Mouse (Mus musculus) MEL (cell line): Measurements from ENCODE around the gene Acp4. TPM values are rescaled to one million over a fixed set of nuclear protein-coding genes. Genes with fewer than 3 reads are reported as not detected.

Experiments
- DNase-seq: peaks from one replicate; pipeline ENCODE4 v3.0.0; 2011; ENCODE audit warnings: low read depth, low spot score
- H3K27ac ChIP-seq: 2 replicates; pipeline ENCODE4 v1.5.1; 2012; ENCODE audit warnings: low read depth, mild to moderate bottlenecking, control low read depth, low read length, moderate library complexity; ENCODE audit not compliant: control insufficient read depth
- H3K27me3 ChIP-seq, 2 experiments: fragments of 150-350 bp in 1 of 2; sonication (generic) in 1 of 2; 2 replicates each; pipeline ENCODE4 v1.6.1; 2012; ENCODE audit warnings: low read length in 2 of 2, mild to moderate bottlenecking in 2 of 2, improper control_type of control experiment in 1 of 2, moderate library complexity in 1 of 2; ENCODE audit not compliant: insufficient read depth in 2 of 2, control insufficient read depth in 1 of 2
- H3K36me3 ChIP-seq, 2 experiments: 2 replicates each; pipeline ENCODE4 v1.6.1; 2012 to 2014; ENCODE audit warnings: low read length in 2 of 2, improper control_type of control experiment in 1 of 2, inconsistent platforms in 1 of 2, mild to moderate bottlenecking in 1 of 2; ENCODE audit not compliant: insufficient read depth in 2 of 2, control insufficient read depth in 1 of 2
- H3K4me1 ChIP-seq, 2 experiments: fragments of 150-350 bp in 1 of 2; sonication (generic) in 1 of 2; 2 replicates each; pipeline ENCODE4 v1.6.1; 2012; ENCODE audit warnings: low read length in 2 of 2, improper control_type of control experiment in 1 of 2, mild to moderate bottlenecking in 1 of 2; ENCODE audit not compliant: insufficient read depth in 2 of 2, control insufficient read depth in 1 of 2
- H3K4me3 ChIP-seq, 2 experiments: fragments of 150-350 bp in 1 of 2; sonication (generic) in 1 of 2; 2 replicates each; pipeline ENCODE4 v1.5.1; 2012; ENCODE audit warnings: low read depth in 2 of 2, low read length in 2 of 2, mild to moderate bottlenecking in 2 of 2, moderate library complexity in 2 of 2, control low read depth in 1 of 2, improper control_type of control experiment in 1 of 2; ENCODE audit not compliant: control insufficient read depth in 1 of 2, insufficient read depth in 1 of 2
- H3K79me2 ChIP-seq: 2 replicates; pipeline ENCODE4 v1.6.1; 2012; ENCODE audit warnings: mild to moderate bottlenecking, low read length, moderate library complexity; ENCODE audit not compliant: control insufficient read depth, poor library complexity, insufficient read depth
- H3K9ac ChIP-seq: 2 replicates; pipeline ENCODE4 v1.6.1; 2012; ENCODE audit warnings: low read depth, mild to moderate bottlenecking, control low read depth, low read length, moderate library complexity; ENCODE audit not compliant: control insufficient read depth, poor library complexity, severe bottlenecking
- H3K9me3 ChIP-seq: fragments of 150-350 bp; sonication (generic); replicated peaks from 2 replicates; pipeline ENCODE4 v1.6.1; 2012; ENCODE audit warnings: mild to moderate bottlenecking, low read length, improper control_type of control experiment, moderate library complexity; ENCODE audit not compliant: insufficient read depth
- BHLHE40 ChIP-seq: IDR thresholded peaks from 2 replicates; pipeline ENCODE4 v1.6.1; 2012; ENCODE audit warnings: low read depth, mild to moderate bottlenecking, inconsistent platforms, low read length, improper control_type of control experiment, borderline replicate concordance
- CHD1 ChIP-seq: IDR thresholded peaks from 2 replicates; pipeline ENCODE4 v1.6.1; 2012; ENCODE audit warnings: low read depth, mild to moderate bottlenecking, inconsistent platforms, low read length, improper control_type of control experiment
- CHD2 ChIP-seq: IDR thresholded peaks from 2 replicates; pipeline ENCODE4 v1.6.1; 2011; ENCODE audit warnings: low read length, improper control_type of control experiment
- CTCF ChIP-seq, 3 experiments: IDR thresholded peaks in 2 of 3; conservative IDR thresholded peaks in 1 of 3; 2 replicates each; pipeline ENCODE4 v1.5.1; 2011 to 2012; ENCODE audit warnings: low read length in 3 of 3, low read depth in 2 of 3, mild to moderate bottlenecking in 2 of 3, improper control_type of control experiment in 1 of 3, inconsistent platforms in 1 of 3, mixed read lengths in 1 of 3, moderate library complexity in 1 of 3; ENCODE audit not compliant: control insufficient read depth in 1 of 3, insufficient read depth in 1 of 3, poor library complexity in 1 of 3, severe bottlenecking in 1 of 3
- E2F4 ChIP-seq: IDR thresholded peaks from 2 replicates; pipeline ENCODE4 v1.6.1; 2011; ENCODE audit warnings: low read depth, low read length, improper control_type of control experiment, borderline replicate concordance
- EP300 ChIP-seq, 2 experiments: IDR thresholded peaks; 2 replicates each; pipeline ENCODE4 v1.6.1; 2011; ENCODE audit warnings: improper control_type of control experiment in 2 of 2, low read length in 2 of 2, low read depth in 1 of 2, mild to moderate bottlenecking in 1 of 2
- JUND ChIP-seq: IDR thresholded peaks from 2 replicates; pipeline ENCODE4 v1.6.1; 2011; ENCODE audit warnings: low read depth, mild to moderate bottlenecking, improper control_type of control experiment, low read length
- MAFK ChIP-seq: IDR thresholded peaks from 2 replicates; pipeline ENCODE4 v1.6.1; 2011; ENCODE audit warnings: low read depth, mild to moderate bottlenecking, low read length, improper control_type of control experiment, borderline replicate concordance
- MAZ ChIP-seq: IDR thresholded peaks from 2 replicates; pipeline ENCODE4 v1.6.1; 2012; ENCODE audit warnings: low read depth, mild to moderate bottlenecking, inconsistent platforms, low read length, improper control_type of control experiment
- MEF2A ChIP-seq: IDR thresholded peaks from 2 replicates; pipeline ENCODE4 v1.6.1; 2014; ENCODE audit warnings: low read depth, mild to moderate bottlenecking, inconsistent platforms, low read length, improper control_type of control experiment; ENCODE audit not compliant: poor library complexity, insufficient replicate concordance, severe bottlenecking; ENCODE audit errors: extremely low read depth
- MXI1 ChIP-seq: IDR thresholded peaks from 2 replicates; pipeline ENCODE4 v1.6.1; 2011; ENCODE audit warnings: mild to moderate bottlenecking, low read depth, low read length, improper control_type of control experiment
- NELFE ChIP-seq: IDR thresholded peaks from 2 replicates; pipeline ENCODE4 v1.6.1; 2011; ENCODE audit warnings: low read depth, low read length, improper control_type of control experiment
- POLR2A ChIP-seq, 2 experiments: IDR thresholded peaks; 2 replicates each; pipeline ENCODE4 v1.6.1; 2011 to 2012; ENCODE audit warnings: low read length in 2 of 2, mild to moderate bottlenecking in 2 of 2, control low read depth in 1 of 2, improper control_type of control experiment in 1 of 2, low read depth in 1 of 2, moderate library complexity in 1 of 2; ENCODE audit not compliant: control insufficient read depth in 1 of 2, insufficient read depth in 1 of 2, poor library complexity in 1 of 2
- POLR2AphosphoS5 ChIP-seq: IDR thresholded peaks from 2 replicates; pipeline ENCODE4 v1.6.1; 2012; ENCODE audit warnings: low read depth, borderline replicate concordance, mild to moderate bottlenecking, inconsistent platforms, low read length, moderate library complexity, mixed read lengths
- SIN3A ChIP-seq: IDR thresholded peaks from 2 replicates; pipeline ENCODE4 v1.6.1; 2012; ENCODE audit warnings: low read length, improper control_type of control experiment, inconsistent platforms
- TBP ChIP-seq: IDR thresholded peaks from 2 replicates; pipeline ENCODE4 v1.8.0; 2011; ENCODE audit warnings: low read depth, low read length, improper control_type of control experiment
- TCF12 ChIP-seq: IDR thresholded peaks from 2 replicates; pipeline ENCODE4 v1.6.1; 2014; ENCODE audit warnings: low read depth, mild to moderate bottlenecking, inconsistent platforms, low read length, improper control_type of control experiment, moderate library complexity
- ZKSCAN1 ChIP-seq: IDR thresholded peaks from 2 replicates; pipeline ENCODE4 v1.6.1; 2012; ENCODE audit warnings: low read depth, mild to moderate bottlenecking, inconsistent platforms, low read length, improper control_type of control experiment, moderate library complexity
- ZNF384 ChIP-seq: IDR thresholded peaks from 2 replicates; pipeline ENCODE4 v1.6.1; 2012; ENCODE audit warnings: low read depth, mild to moderate bottlenecking, inconsistent platforms, low read length, improper control_type of control experiment
- polyA plus RNA-seq, 2 experiments: library from polyadenylated mRNA; stranded (reverse) in 1 of 2; unstranded in 1 of 2; fragments of >175 nt in 1 of 2; fragments of >200 nt in 1 of 2; gene quantifications; 2 replicates each; pipeline versions ENCODE4 v1.2.1 to v1.2.4; 2012; ENCODE audit warnings: low replicate concordance in 2 of 2, low read depth in 1 of 2; ENCODE audit not compliant: insufficient read length in 2 of 2, insufficient read depth in 1 of 2, missing spikeins in 1 of 2
- total RNA-seq: library from RNA; depleted of rRNA; stranded (reverse); fragments of 300-350 nt; gene quantifications from 2 replicates; pipeline ENCODE4 v1.2.3, GENCODE M21; 2012

Acp4 gene
- total and polyA plus RNA-seq, 3 experiments: 0.12 to 0.14 TPM; not detected in 1

- no peak for DNase-seq
- Histone ChIP-seq H3K4me1 (peaks cover 0 to 15% of the 10 kb centered on the region in 2 experiments; a peak in 2 of 4 replicates), H3K27me3 (no peaks in the 10 kb centered on the region), H3K27ac (no peak overlapping the region), H3K9me3 (no peaks in the 10 kb centered on the region), H3K4me3 (no peak overlapping the region), H3K79me2 (peaks cover 27% of the 10 kb centered on the region), H3K9ac (no peak overlapping the region), H3K36me3 (peaks cover 12 to 15% of the 10 kb centered on the region in 2 experiments)
- TF ChIP-seq POLR2A (IDR thresholded peaks at IDR 0.05; ENCODE audit: control insufficient read depth in 1 of 2, insufficient read depth in 1 of 2, low read depth in 1 of 2, low read length in 2 of 2, poor library complexity in 1 of 2) (peak in 1 of 2 experiments; percentile 45; a peak in 2 of 4 replicates), NELFE (no peak)
Observed at GRCm38 (mm10) chr7:44249248-44249647, 7.9 kb downstream of the Acp4 start.

- Histone ChIP-seq H3K27ac (peak overlapping the region; percentile 36; the same call in 1 of the 2 replicates), H3K27me3 (no peaks in the 10 kb centered on the region), H3K36me3 (peaks cover 12 to 15% of the 10 kb centered on the region in 2 experiments), H3K9ac (peak overlapping the region; percentile 63), H3K4me3 (peak overlapping the region; percentile 47 to 67), H3K79me2 (peaks cover 27% of the 10 kb centered on the region), H3K9me3 (no peaks in the 10 kb centered on the region), H3K4me1 (peaks cover 0 to 15% of the 10 kb centered on the region in 2 experiments; a peak in 2 of 4 replicates)
- TF ChIP-seq CTCF (IDR thresholded peaks at IDR 0.05 in 2 of 3, conservative IDR thresholded peaks at IDR 0.05 in 1 of 3; ENCODE audit: control insufficient read depth in 1 of 3, insufficient read depth in 1 of 3, low read depth in 2 of 3, low read length in 3 of 3, poor library complexity in 1 of 3, severe bottlenecking in 1 of 3) (no peak), BHLHE40 (no peak), TBP (no peak), ZKSCAN1 (no peak), JUND (no peak), POLR2A (IDR thresholded peaks at IDR 0.05; ENCODE audit: control insufficient read depth in 1 of 2, insufficient read depth in 1 of 2, low read depth in 1 of 2, low read length in 2 of 2, poor library complexity in 1 of 2) (no peak; a peak in 1 of 4 replicates), MAFK (no peak), POLR2AphosphoS5 (no peak), EP300 (IDR thresholded peaks at IDR 0.05; ENCODE audit: low read depth in 1 of 2, low read length in 2 of 2) (no peak), TCF12 (no peak), MEF2A (no peak), MAZ (no peak), MXI1 (no peak), CHD1 (no peak), E2F4 (no peak), SIN3A (no peak), ZNF384 (no peak), CHD2 (no peak)
- no peak for DNase-seq
Observed at GRCm38 (mm10) chr7:44247971-44248370, 9.2 kb downstream of the Acp4 start.
